Mouse (Mus musculus) heart, postnatal 0 days (tissue): ENCODE results near the gene Ccdc187. TPM values are rescaled to one million over a fixed set of nuclear protein-coding genes. Genes with fewer than 3 reads are reported as not detected.
A peak's percentile ranks its signal among the peaks of the same experiment; 100 is the strongest.

Source experiments
- ATAC-seq: fragments of 200-750 bp; cut with Nextera tagmentation; 2 replicates; pipeline ENCODE4 v1.8.0; 2017; ENCODE audit warnings: low read depth, moderate number of reproducible peaks, moderate library complexity; ENCODE audit not compliant: insufficient read depth
- DNase-seq: peaks from one replicate; pipeline ENCODE4 v3.0.0-alpha.2; 2016; ENCODE audit warnings: low spot score
- H3K27ac ChIP-seq: fragments of 300-500 bp; sonication (generic); 2 replicates; pipeline ENCODE4 v1.5.1; 2014; ENCODE audit warnings: low read depth, mild to moderate bottlenecking
- H3K27me3 ChIP-seq: fragments of 300-500 bp; sonication (generic); 2 replicates; pipeline ENCODE4 v1.6.1; 2014; ENCODE audit warnings: low read length, mixed read lengths; ENCODE audit not compliant: control insufficient read depth, insufficient read depth
- H3K36me3 ChIP-seq: fragments of 300-500 bp; sonication (generic); replicated peaks from 2 replicates; pipeline ENCODE4 v1.6.1; 2014; ENCODE audit warnings: low read length, mixed read lengths; ENCODE audit not compliant: control insufficient read depth, insufficient read depth
- H3K4me1 ChIP-seq: fragments of 300-500 bp; sonication (generic); 2 replicates; pipeline ENCODE4 v1.6.1; 2014; ENCODE audit warnings: antibody characterized with exemption; ENCODE audit not compliant: control insufficient read depth, insufficient read depth
- H3K4me2 ChIP-seq: fragments of 300-500 bp; sonication (generic); 2 replicates; pipeline ENCODE4 v1.6.1; 2014; ENCODE audit warnings: low read depth, mild to moderate bottlenecking, low read length, moderate library complexity
- H3K4me3 ChIP-seq: fragments of 300-500 bp; sonication (generic); 2 replicates; pipeline ENCODE4 v1.5.1; 2014; ENCODE audit warnings: low read depth, low read length
- H3K9ac ChIP-seq: fragments of 300-500 bp; sonication (generic); replicated peaks from 2 replicates; pipeline ENCODE4 v1.6.1; 2014; ENCODE audit warnings: low read depth, low read length, mixed read lengths
- H3K9me3 ChIP-seq: fragments of 300-500 bp; sonication (generic); replicated peaks from 2 replicates; pipeline ENCODE4 v1.6.1; 2016; ENCODE audit warnings: low read length; ENCODE audit not compliant: control insufficient read depth
- CTCF ChIP-seq: IDR thresholded peaks from 2 replicates; pipeline ENCODE4 v1.5.1; 2016; ENCODE audit warnings: antibody characterized with exemption, control low read depth, low read depth
- EP300 ChIP-seq: IDR thresholded peaks from 2 replicates; pipeline ENCODE4 v1.6.1; 2016; ENCODE audit warnings: antibody characterized with exemption, low read depth
- WGBS: fragments of 180-500 bp; shearing (Covaris S2); extraction: QIAGEN DNeasy Blood & Tissue Kit; methylation state at CpG from one replicate; pipeline ENCODE4 v1.1.7; 2014; 5-methylcytosine and 5-hydroxymethylcytosine counted together
- polyA plus RNA-seq: library from polyadenylated mRNA; unstranded; fragments of >200 nt; fragmentation: Nextera tagmentation; extraction: Ambion mirVana; gene quantifications from 2 replicates; pipeline ENCODE4 v1.2.1, GENCODE M21; 2015
- total RNA-seq: library from RNA; depleted of rRNA; stranded (reverse); fragments of >200 nt; gene quantifications from 2 replicates; pipeline ENCODE4 v1.2.3, GENCODE M21; 2014; ENCODE audit warnings: low replicate concordance; rRNA removed

The Ccdc187 gene
- 0.61 and 0.97 TPM in 2 replicates for total RNA-seq
- polyA plus RNA-seq = 0.04 TPM in 2 replicates

- H3K27me3 ChIP-seq = no peaks in the 10 kb centered on the region
- H3K4me1 ChIP-seq = peaks cover 10% of the 10 kb centered on the region; the same call in 1 of the 2 replicates
- 61% methylated on average over 2 of the region's 2 CpGs for WGBS
- no peak within 1 kb of the TSS for H3K4me2 ChIP-seq
- no peaks in the 10 kb centered on the region for H3K36me3 ChIP-seq
- no peak for TF ChIP-seq CTCF
- no peak for TF ChIP-seq EP300
- ATAC-seq = no peak
- H3K9me3 ChIP-seq = no peaks in the 10 kb centered on the region
- no peak within 1 kb of the TSS for H3K9ac ChIP-seq
- no peak within 1 kb of the TSS for H3K4me3 ChIP-seq
- DNase-seq = no peak
- no peak within 1 kb of the TSS for H3K27ac ChIP-seq
Measured at GRCm38 (mm10) chr2:26294457-26294856, at the start of gene Ccdc187. TSS of gene Ccdc187 (minus strand) at chr2:26294557.

DNA sequence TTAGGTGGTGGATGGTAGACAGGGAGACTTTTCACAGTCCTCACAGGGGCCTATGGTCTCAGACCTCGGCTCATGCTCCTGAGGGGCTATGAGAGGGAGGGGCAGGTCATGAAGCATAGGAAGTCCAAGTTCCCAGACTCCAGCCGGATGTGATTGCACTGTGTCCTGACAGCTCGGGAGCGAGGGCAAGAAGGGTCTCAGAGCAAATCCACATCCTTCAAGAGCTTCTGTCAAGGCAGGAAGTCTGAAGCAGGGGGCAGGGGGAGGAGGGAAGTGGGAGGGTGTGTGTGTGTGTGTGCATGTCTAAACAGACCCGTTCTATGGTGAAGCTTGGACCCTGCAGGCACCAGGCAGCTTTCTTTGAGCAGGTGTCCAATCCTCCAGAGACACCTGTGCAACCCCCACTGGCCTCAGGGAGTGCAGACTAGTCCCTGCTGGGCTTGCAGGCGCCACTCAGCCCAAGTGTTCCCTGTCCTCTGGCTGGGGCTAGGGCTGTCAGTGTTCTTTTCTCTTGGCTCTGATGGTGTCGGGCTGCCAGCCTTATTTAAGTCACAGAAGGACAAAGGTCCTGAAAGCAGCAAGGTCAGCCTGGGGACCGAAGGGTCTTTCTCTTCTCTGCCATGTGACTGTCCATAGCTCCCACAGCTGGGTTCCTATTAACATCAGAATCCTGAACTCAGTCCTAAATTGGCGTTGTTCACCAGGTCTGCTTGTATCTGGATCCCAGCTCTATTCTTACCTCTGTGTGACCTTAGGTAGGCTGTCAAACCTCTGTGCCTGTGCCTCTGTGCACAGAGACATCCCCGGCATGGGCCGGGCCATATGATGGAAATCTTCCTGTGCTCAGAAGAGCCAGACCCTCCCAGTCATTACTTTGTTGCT is 48.5 kb upstream of the Ccdc187 start:
- DNase-seq = peak; percentile 49
- no peaks in the 10 kb centered on the region for H3K9me3 ChIP-seq
- WGBS = 40% methylated on average over 11 of the region's 11 CpGs
- no peak for ATAC-seq
- H3K9ac ChIP-seq = no peak overlapping the region; the same call in 1 of the 2 replicates
- peak overlapping the region; percentile 96 for H3K27ac ChIP-seq
- H3K36me3 ChIP-seq = peaks cover 60% of the 10 kb centered on the region
- H3K4me3 ChIP-seq = peak overlapping the region; percentile 7; the same call in 1 of the 2 replicates
- peak overlapping the region; percentile 83 for H3K4me2 ChIP-seq
- H3K27me3 ChIP-seq = no peaks in the 10 kb centered on the region
- peaks cover 41% of the 10 kb centered on the region for H3K4me1 ChIP-seq
- TF ChIP-seq CTCF (no peak), EP300 (0 out of 2 replicates have a peak, but pooled peaks have one; percentile 12)

DNA sequence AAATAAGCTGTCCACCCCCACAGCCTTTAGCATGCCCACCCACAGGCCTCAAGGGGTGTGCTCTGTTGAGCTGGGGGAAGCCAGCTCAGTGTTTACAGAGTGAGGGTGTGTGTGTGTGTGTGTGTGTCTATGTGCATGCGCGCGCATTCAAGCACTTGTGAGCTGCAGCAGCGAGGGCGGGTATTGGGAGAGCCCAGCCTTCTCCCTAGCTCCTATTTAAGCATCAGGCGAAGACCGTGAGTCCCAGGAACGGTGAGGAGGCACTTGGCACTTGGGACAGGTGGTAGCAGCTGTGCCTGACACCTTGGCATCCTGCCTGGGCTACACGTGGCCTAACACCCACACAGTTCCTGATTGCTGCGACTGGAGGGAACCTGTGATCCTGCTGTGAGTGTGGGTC is 47.7 kb upstream of the Ccdc187 start:
- DNase-seq = peak; percentile 90
- TF ChIP-seq CTCF (no peak), EP300 (no peak; the same call in 1 of the 2 replicates)
- H3K4me1 ChIP-seq = peaks cover 40% of the 10 kb centered on the region
- H3K27ac ChIP-seq = peak overlapping the region; percentile 96
- H3K9me3 ChIP-seq = no peaks in the 10 kb centered on the region
- H3K4me2 ChIP-seq = peak overlapping the region; percentile 83
- peak overlapping the region; percentile 53; the same call in 1 of the 2 replicates for H3K4me3 ChIP-seq
- H3K36me3 ChIP-seq = peaks cover 52% of the 10 kb centered on the region
- peak overlapping the region; percentile 79; the same call in 1 of the 2 replicates for H3K9ac ChIP-seq
- peak; percentile 82 for ATAC-seq
- 15% methylated on average over 10 of the region's 10 CpGs for WGBS
- no peaks in the 10 kb centered on the region for H3K27me3 ChIP-seq

DNA sequence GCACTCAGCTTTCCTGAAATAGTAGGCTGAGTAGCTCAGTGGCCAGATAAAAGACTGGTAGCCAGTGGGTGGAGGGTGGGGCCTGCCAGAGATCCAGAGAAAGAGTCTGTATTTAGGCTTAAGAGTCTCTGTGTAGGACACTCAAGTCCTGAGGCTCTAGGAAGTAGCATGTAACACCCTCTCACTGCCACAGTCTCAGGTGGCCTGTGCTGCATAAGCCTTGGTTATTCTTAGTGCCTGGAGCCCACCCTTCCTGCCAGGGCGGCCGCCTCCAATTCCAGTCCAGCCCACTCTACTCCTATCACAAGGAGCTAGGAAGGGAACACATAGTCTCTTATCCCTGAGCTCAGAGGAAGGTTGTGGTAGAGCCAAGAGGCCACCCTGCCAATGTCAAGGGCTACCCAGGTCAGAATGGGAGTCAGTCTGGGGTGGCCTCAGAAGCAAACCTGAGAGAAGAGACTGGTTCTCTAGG is 47.2 kb upstream of the Ccdc187 start:
- TF ChIP-seq CTCF (no peak), EP300 (peak; percentile 42; the same call in 1 of the 2 replicates)
- ATAC-seq (peak; percentile 33), DNase-seq (peak; percentile 75)
- H3K4me2 ChIP-seq = peak overlapping the region; percentile 83
- peak overlapping the region; percentile 53 for H3K4me3 ChIP-seq
- H3K27ac ChIP-seq = peak overlapping the region; percentile 96
- peaks cover 47% of the 10 kb centered on the region for H3K36me3 ChIP-seq
- 14% methylated on average over 2 of the region's 2 CpGs for WGBS
- no peaks in the 10 kb centered on the region for H3K27me3 ChIP-seq
- peak overlapping the region; percentile 79 for H3K9ac ChIP-seq
- peaks cover 40% of the 10 kb centered on the region for H3K4me1 ChIP-seq
- no peaks in the 10 kb centered on the region for H3K9me3 ChIP-seq

- Histone ChIP-seq H3K4me2 (peak overlapping the region; percentile 83), H3K9ac (peak overlapping the region; percentile 79), H3K4me1 (peaks cover 40% of the 10 kb centered on the region), H3K27ac (peak overlapping the region; percentile 96), H3K36me3 (peaks cover 23% of the 10 kb centered on the region), H3K4me3 (peak overlapping the region; percentile 53), H3K27me3 (no peaks in the 10 kb centered on the region), H3K9me3 (no peaks in the 10 kb centered on the region)
- TF ChIP-seq EP300 (peak; percentile 81), CTCF (no peak)
- DNase-seq = peak; percentile 89
- 19% methylated on average over 5 of the region's 5 CpGs for WGBS
- peak; percentile 64 for ATAC-seq
Measured at GRCm38 (mm10) chr2:26339204-26339551, 44.8 kb upstream of the Ccdc187 start.
